Mouse (Mus musculus): ENCODE data around the gene AF366264. TPM values are rescaled to one million over a fixed set of nuclear protein-coding genes. Genes with fewer than 3 reads are reported as not detected.

Gene AF366264
- polyA plus RNA-seq, 1 experiment from 2014 or later, result not detected

GRCm38 (mm10) chr8:13785250-13785763, 52.9 kb downstream of the AF366264 start, which contains the start of gene Upf3a:
Gene Upf3a (plus strand): TSS chr8:13785615.
- Histone ChIP-seq H3K9me3 (ENCODE audit: control insufficient read depth, low read length) (no peaks in the 10 kb centered on the region), H3K27me3 (replicated peaks; ENCODE audit: control insufficient read depth, insufficient read depth, low read length) (no peaks in the 10 kb centered on the region), H3K4me3 (replicated peaks; ENCODE audit: low read length) (peak within 1 kb of the TSS; percentile 78), H3K36me3 (ENCODE audit: control insufficient read depth, insufficient read depth) (peaks cover 6% of the 10 kb centered on the region), H3K4me2 (ENCODE audit: low read length) (peak within 1 kb of the TSS; percentile 77), H3K4me1 (replicated peaks; ENCODE audit: control insufficient read depth, insufficient read depth, low read length) (peaks cover 12% of the 10 kb centered on the region), H3K27ac (ENCODE audit: low read length) (peak within 1 kb of the TSS; percentile 94), H3K9ac (replicated peaks; ENCODE audit: low read depth, low read length) (peak within 1 kb of the TSS; percentile 84)
- under 1% methylated on average over 47 of the region's 47 CpGs for WGBS
- ATAC-seq, result peak; percentile 95

Other genes starting within 250 kb of the AF366264 start
- gene Rasa3, start 160.8 kb downstream of the AF366264 start, polyA plus RNA-seq (2015; fragmentation: Nextera tagmentation; extraction: Ambion mirVana), result 26.8 and 27.1 TPM in 2 replicates
- 0.81 and 1.3 TPM in 2 replicates for gene Cfap97d2, start 132.5 kb downstream of the AF366264 start, polyA plus RNA-seq (2015; fragmentation: Nextera tagmentation; extraction: Ambion mirVana)
- gene Cdc16, start 80.7 kb downstream of the AF366264 start, polyA plus RNA-seq (2015; fragmentation: Nextera tagmentation; extraction: Ambion mirVana), result 172 and 192 TPM in 2 replicates
- gene Upf3a, start 52.8 kb downstream of the AF366264 start, polyA plus RNA-seq (2015; fragmentation: Nextera tagmentation; extraction: Ambion mirVana), result 43.9 and 44.7 TPM in 2 replicates
- gene Champ1, start 31.3 kb upstream of the AF366264 start, polyA plus RNA-seq (2015; fragmentation: Nextera tagmentation; extraction: Ambion mirVana), result 55.1 and 59.7 TPM in 2 replicates
- 79.1 and 97.6 TPM in 2 replicates for gene Coprs, start 51.9 kb upstream of the AF366264 start, polyA plus RNA-seq (2015; fragmentation: Nextera tagmentation; extraction: Ambion mirVana)